Mouse (Mus musculus) heart, embryonic 12.5 days (tissue): ENCODE measurements around the gene Tex36. TPM values are rescaled to one million over a fixed set of nuclear protein-coding genes. Genes with fewer than 3 reads are reported as not detected.

ENCODE experiments used
- ATAC-seq: fragments of 200-750 bp; cut with Nextera tagmentation; 2 replicates; pipeline ENCODE4 v1.8.0; 2017; ENCODE audit warnings: moderate TSS enrichment, moderate library complexity; ENCODE audit not compliant: insufficient number of reproducible peaks, low FRiP score
- H3K27ac ChIP-seq: fragments of 300-500 bp; sonication (generic); 2 replicates; pipeline ENCODE4 v1.5.1; 2016; ENCODE audit warnings: mild to moderate bottlenecking, moderate library complexity; ENCODE audit not compliant: poor library complexity, severe bottlenecking
- H3K27me3 ChIP-seq: fragments of 300-500 bp; sonication (generic); replicated peaks from 2 replicates; pipeline ENCODE4 v1.6.1; 2016; ENCODE audit warnings: mild to moderate bottlenecking, moderate library complexity
- H3K36me3 ChIP-seq: fragments of 300-500 bp; sonication (generic); 2 replicates; pipeline ENCODE4 v1.6.1; 2016; ENCODE audit warnings: mild to moderate bottlenecking, moderate library complexity
- H3K4me1 ChIP-seq: fragments of 300-500 bp; sonication (generic); replicated peaks from 2 replicates; pipeline ENCODE4 v1.6.1; 2016; ENCODE audit warnings: mild to moderate bottlenecking
- H3K4me2 ChIP-seq: fragments of 300-500 bp; sonication (generic); 2 replicates; pipeline ENCODE4 v1.6.1; 2016; ENCODE audit warnings: mild to moderate bottlenecking, moderate library complexity
- H3K4me3 ChIP-seq: fragments of 300-500 bp; sonication (generic); 2 replicates; pipeline ENCODE4 v1.5.1; 2016; ENCODE audit warnings: mild to moderate bottlenecking
- H3K9ac ChIP-seq: fragments of 300-500 bp; sonication (generic); 2 replicates; pipeline ENCODE4 v1.6.1; 2016; ENCODE audit warnings: mild to moderate bottlenecking, moderate library complexity
- H3K9me3 ChIP-seq: fragments of 300-500 bp; sonication (generic); replicated peaks from 2 replicates; pipeline ENCODE4 v1.6.1; 2016; ENCODE audit warnings: mild to moderate bottlenecking, moderate library complexity
- WGBS: fragments of 180-500 bp; shearing (Covaris S2); methylation state at CpG from one replicate; pipeline ENCODE4 v1.1.7; 2016; 5-methylcytosine and 5-hydroxymethylcytosine counted together
- polyA plus RNA-seq: library from polyadenylated mRNA; unstranded; fragments of >200 nt; fragmentation: Nextera tagmentation; extraction: Ambion mirVana; gene quantifications from 2 replicates; pipeline ENCODE4 v1.2.1, GENCODE M21; 2016

The Tex36 gene
- polyA plus RNA-seq, 1 experiment from 2014 or later, result not detected

DNA sequence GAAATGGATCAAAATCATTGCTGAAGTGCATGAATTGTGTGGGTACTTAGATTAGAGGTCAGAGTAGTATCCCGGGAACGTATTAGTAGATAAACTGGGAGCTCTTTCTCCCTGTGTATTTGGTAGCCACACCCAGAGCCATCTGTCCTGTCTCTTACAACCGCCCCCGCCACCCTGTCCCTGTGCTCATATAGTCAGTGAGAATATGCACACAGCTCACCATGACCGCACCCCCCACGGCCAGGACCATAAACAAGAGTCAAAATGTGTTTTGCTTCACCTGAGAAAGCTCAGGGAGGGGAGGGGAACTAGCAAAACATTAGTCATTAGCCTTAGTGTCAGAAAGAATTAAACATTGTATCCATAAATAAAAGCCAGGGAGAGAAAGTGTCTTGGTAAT lies 18.7 kb downstream of the Tex36 start:
- Histone ChIP-seq H3K4me1 (no peaks in the 10 kb centered on the region), H3K4me2 (no peak overlapping the region), H3K36me3 (no peaks in the 10 kb centered on the region), H3K9me3 (no peaks in the 10 kb centered on the region), H3K9ac (no peak overlapping the region), H3K4me3 (no peak overlapping the region), H3K27ac (no peak overlapping the region), H3K27me3 (no peaks in the 10 kb centered on the region)
- 72% methylated on average over 6 of the region's 6 CpGs for WGBS
- ATAC-seq, result no peak

GRCm38 (mm10) chr7:133580296-133580640 lies 21.7 kb downstream of the Tex36 start:
- Histone ChIP-seq H3K27me3 (no peaks in the 10 kb centered on the region), H3K4me1 (no peaks in the 10 kb centered on the region), H3K27ac (no peak overlapping the region), H3K9me3 (no peaks in the 10 kb centered on the region), H3K4me3 (no peak overlapping the region), H3K9ac (no peak overlapping the region), H3K4me2 (no peak overlapping the region), H3K36me3 (no peaks in the 10 kb centered on the region)
- 84% methylated on average over 4 of the region's 4 CpGs for WGBS
- ATAC-seq, result no peak

DNA sequence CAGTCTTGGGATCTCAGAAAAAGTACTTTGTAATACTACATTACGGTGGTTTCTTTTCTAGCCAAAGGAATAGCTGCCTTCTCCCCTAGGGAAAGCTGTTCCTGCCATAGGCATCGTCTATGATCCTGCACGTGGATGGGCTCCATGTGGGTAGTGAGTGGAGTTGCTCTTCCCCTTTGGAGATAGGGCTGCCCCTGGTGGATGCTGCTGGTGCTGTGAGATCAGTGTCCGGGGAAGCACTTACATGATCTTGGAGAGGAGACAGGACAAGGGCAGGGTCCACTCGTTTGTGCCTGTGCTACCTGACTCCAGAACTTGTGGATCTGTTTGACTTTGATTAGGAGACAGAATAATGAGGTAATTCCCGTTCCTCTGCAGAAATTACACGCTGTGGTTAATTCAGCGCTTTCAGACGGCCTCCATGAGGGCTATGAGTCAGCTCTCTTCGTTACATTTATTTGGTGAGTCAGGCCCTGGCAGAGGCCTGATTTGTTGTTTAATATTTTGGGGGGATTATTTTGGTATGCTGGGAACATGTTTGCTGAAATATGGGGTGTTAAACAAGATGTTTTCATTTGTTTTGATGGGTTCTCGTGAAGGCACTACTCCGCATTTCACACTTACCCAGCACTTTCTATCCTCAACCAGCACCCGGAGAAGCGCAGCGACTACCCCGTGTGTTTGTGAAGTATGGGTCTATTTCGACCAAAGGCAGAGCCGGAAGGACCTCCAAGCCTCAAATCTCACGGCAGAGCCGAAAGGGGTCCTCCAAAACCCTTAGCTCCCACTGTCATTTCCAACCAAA lies 22.3 kb downstream of the Tex36 start:
- Histone ChIP-seq H3K27ac (no peak overlapping the region), H3K36me3 (no peaks in the 10 kb centered on the region), H3K4me1 (no peaks in the 10 kb centered on the region), H3K9me3 (no peaks in the 10 kb centered on the region), H3K27me3 (no peaks in the 10 kb centered on the region), H3K4me2 (no peak overlapping the region), H3K4me3 (no peak overlapping the region), H3K9ac (no peak overlapping the region)
- ATAC-seq, result no peak
- 75% methylated on average over 20 of the region's 20 CpGs for whole genome bisulfite sequencing

GRCm38 (mm10) chr7:133576825-133577224 lies 25.1 kb downstream of the Tex36 start:
- Histone ChIP-seq H3K27ac (no peak overlapping the region), H3K36me3 (no peaks in the 10 kb centered on the region), H3K27me3 (no peaks in the 10 kb centered on the region), H3K4me2 (no peak overlapping the region), H3K9ac (no peak overlapping the region), H3K4me3 (no peak overlapping the region), H3K4me1 (no peaks in the 10 kb centered on the region), H3K9me3 (no peaks in the 10 kb centered on the region)
- ATAC-seq, result no peak
- 34% methylated on average over 4 of the region's 4 CpGs for WGBS

DNA sequence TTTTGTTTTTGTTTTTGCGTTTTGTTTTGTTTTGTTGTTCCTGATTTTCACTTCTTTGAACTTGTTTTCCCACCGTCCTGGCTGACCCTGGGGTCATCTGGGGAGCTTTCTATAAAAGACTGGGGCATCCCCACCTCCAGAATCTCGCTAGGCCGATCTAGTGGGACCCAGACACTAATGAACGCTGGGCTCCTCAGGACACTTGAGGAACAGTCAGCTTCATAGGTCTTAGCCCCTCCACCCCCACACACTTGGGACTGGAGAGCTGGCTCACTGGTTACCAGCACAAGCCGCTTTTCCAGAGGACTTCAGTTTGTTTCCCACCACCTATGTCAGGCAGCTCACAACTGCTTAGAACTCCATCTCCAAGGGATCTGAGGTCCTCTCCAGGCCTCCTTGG lies 25.7 kb downstream of the Tex36 start:
- H3K4me3 ChIP-seq, result no peak overlapping the region
- H3K4me2 ChIP-seq, result no peak overlapping the region
- H3K4me1 ChIP-seq, result no peaks in the 10 kb centered on the region
- no peaks in the 10 kb centered on the region for H3K36me3 ChIP-seq
- ATAC-seq, result no peak
- no peak overlapping the region for H3K27ac ChIP-seq
- H3K9ac ChIP-seq, result no peak overlapping the region
- no peaks in the 10 kb centered on the region for H3K27me3 ChIP-seq
- WGBS, result 60% methylated on average over 6 of the region's 6 CpGs
- no peaks in the 10 kb centered on the region for H3K9me3 ChIP-seq

DNA sequence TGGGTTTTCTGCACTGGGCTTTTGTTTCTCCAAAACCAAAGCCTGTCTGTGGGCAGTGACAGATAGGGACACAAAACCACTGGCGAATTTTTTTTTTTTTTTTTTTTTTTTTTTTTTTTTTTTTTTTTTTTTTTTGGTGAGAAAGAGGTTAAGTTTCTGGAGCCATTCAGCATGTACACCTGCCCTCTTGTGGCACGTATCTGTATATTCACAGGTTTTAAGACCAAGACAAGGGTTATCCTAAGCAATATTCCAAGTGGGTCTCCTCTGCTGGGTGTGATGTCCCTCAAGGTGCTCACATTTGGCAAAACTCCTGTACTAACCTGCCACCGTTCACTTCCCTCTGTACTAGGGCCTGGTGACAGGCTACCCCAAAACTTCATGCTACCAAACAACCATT lies 30.0 kb downstream of the Tex36 start:
- no peak overlapping the region for H3K27ac ChIP-seq
- no peaks in the 10 kb centered on the region for H3K4me1 ChIP-seq
- no peak overlapping the region for H3K9ac ChIP-seq
- no peak overlapping the region for H3K4me3 ChIP-seq
- no peak for ATAC-seq
- WGBS, result 36% methylated on average over 3 of the region's 3 CpGs
- H3K36me3 ChIP-seq, result no peaks in the 10 kb centered on the region
- H3K9me3 ChIP-seq, result no peaks in the 10 kb centered on the region
- H3K4me2 ChIP-seq, result no peak overlapping the region
- no peaks in the 10 kb centered on the region for H3K27me3 ChIP-seq

GRCm38 (mm10) chr7:133569194-133569880 lies 32.6 kb downstream of the Tex36 start:
- Histone ChIP-seq H3K4me3 (no peak overlapping the region), H3K27ac (no peak overlapping the region), H3K36me3 (no peaks in the 10 kb centered on the region), H3K4me1 (no peaks in the 10 kb centered on the region), H3K27me3 (no peaks in the 10 kb centered on the region), H3K9ac (no peak overlapping the region), H3K9me3 (no peaks in the 10 kb centered on the region), H3K4me2 (no peak overlapping the region)
- ATAC-seq, result no peak
- 76% methylated on average over 16 of the region's 16 CpGs for WGBS

GRCm38 (mm10) chr7:133564600-133564999 lies 37.4 kb downstream of the Tex36 start:
- Histone ChIP-seq H3K27me3 (0 out of 2 replicates have a peak, but pooled peaks cover 3% of the 10 kb centered on the region), H3K27ac (no peak overlapping the region), H3K4me3 (no peak overlapping the region), H3K9me3 (no peaks in the 10 kb centered on the region), H3K4me2 (no peak overlapping the region), H3K9ac (no peak overlapping the region), H3K36me3 (no peaks in the 10 kb centered on the region), H3K4me1 (no peaks in the 10 kb centered on the region)
- WGBS, result 65% methylated on average over 8 of the region's 8 CpGs
- peak; percentile 76; the same call in 1 of the 2 replicates for ATAC-seq

GRCm38 (mm10) chr7:133563175-133563824 lies 38.7 kb downstream of the Tex36 start:
- Histone ChIP-seq H3K9me3 (no peaks in the 10 kb centered on the region), H3K27ac (no peak overlapping the region), H3K36me3 (no peaks in the 10 kb centered on the region), H3K4me2 (no peak overlapping the region), H3K4me1 (no peaks in the 10 kb centered on the region), H3K4me3 (no peak overlapping the region), H3K9ac (no peak overlapping the region), H3K27me3 (0 out of 2 replicates have a peak, but pooled peaks cover 3% of the 10 kb centered on the region)
- WGBS, result 69% methylated on average over 3 of the region's 3 CpGs
- peak; percentile 87 for ATAC-seq

DNA sequence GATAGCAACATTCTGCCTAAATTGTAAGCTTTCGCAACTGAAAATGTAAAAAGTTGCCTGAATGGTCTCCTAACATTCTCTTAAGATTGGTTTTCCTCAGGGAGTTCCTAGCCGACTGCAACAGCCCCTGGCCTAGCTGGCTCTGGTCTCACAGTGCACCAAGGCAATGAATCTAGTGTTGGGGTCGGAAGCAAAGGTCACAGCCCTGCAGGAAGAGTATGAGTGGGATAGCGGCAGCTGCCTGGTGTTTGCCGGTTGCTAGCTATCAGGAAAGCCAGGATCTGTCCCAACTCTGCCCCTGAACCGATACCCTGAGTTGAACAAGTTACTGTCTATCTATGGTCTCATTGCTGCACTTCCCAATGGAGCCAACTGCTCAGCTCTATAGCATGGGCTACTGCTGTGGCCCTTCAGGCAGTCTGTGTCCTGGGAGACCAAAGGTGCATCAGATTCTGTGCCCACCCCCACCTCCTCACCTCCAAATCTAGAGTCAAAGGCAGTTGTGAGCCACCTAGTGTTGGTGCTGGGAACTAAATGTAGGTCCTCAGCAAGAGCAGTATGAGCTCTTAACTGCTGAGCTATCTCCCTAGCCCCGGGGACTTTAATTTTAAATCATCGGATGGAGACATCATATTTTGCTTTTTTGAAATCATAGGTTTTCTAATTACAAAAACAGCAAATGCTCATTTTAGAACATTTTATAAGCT lies 46.0 kb downstream of the Tex36 start:
- Histone ChIP-seq H3K4me2 (no peak overlapping the region), H3K27ac (no peak overlapping the region), H3K9ac (no peak overlapping the region), H3K4me1 (no peaks in the 10 kb centered on the region), H3K9me3 (no peaks in the 10 kb centered on the region), H3K36me3 (no peaks in the 10 kb centered on the region), H3K4me3 (no peak overlapping the region), H3K27me3 (no peaks in the 10 kb centered on the region)
- 59% methylated on average over 8 of the region's 8 CpGs for WGBS
- ATAC-seq, result no peak
